Mouse (Mus musculus): ENCODE measurements at regions not wholly inside any gene's neighbourhood (a gene's known extent, or its start where the extent isn't known, plus 50 kb on each side); places are given as distances from the start of the nearest gene placed in this dataset.
A peak's percentile ranks its signal among the peaks of the same experiment; 100 is the strongest.
"Not testable (repeated sequence)": the region's sequence is repeated elsewhere in the genome, so short reads cannot be mapped to it uniquely, and the experiment has no call there.

GRCm38 (mm10) chr12:17852138-17852537 is 161.5 kb downstream of the Hpcal1 start:
- peak; percentile 31 to 33 for DNase-seq

DNA sequence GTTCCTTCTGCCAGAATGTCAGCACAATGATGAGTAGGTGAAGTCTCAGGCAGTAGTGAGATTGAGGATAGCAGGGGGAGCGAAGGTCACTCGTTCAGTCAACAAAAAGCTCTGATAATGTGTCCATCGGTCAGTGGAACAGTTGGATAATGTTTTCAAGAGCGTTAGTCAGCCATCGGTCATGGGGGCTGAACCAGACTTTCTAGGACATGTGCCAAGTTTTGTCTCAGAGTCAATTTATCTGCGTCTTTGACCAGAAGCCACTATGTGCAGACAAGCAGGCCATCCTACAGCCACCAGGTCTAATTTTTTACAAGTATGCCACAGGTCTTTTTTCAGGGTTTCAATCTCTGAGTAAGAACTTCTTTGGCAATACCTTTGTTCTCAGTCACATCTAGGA is 181.8 kb downstream of the Hpcal1 start:
- not testable (repeated sequence) for DNase-seq

DNA sequence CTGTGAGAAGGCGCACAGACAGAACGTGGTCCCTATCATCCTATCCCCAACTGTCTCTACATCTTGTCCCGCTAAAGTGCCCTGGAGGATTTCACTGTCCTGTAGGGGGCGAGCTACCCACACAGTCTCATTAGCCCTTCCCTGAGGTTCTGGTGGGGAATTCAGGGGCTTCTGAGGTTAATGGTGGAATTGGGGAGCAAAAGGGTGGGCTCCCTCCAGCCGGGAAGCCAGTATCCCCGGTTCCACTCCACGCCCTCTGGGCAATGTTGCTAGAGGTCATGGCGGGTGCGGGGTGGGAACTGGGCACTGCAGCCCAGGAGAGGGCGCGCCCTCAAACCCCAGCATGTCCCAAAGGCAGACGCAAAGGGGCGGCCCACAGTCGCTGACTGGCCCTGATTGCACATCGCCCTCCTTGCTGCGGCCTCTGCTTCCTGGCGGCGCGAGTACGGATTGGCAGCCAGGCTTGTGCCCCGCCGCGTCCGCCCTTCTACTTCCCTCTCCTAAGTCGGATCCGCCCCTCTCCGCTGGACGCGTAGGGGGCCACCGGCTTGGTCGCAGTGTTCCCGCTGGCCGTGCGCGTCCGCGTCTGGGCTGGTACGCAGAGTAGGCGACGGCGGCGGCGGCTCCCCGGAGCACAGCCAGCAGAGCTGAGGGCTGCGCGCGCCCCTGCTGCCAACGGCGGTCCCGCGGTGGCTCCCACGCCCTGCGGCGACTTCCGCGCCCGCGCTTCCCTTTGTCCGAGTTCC is 190.9 kb downstream of the Hpcal1 start:
- DNase-seq: peak; percentile 38 to 60

- DNase-seq: peak; percentile 1 to 4
Measured at GRCm38 (mm10) chr12:17882117-17883116, 191.8 kb downstream of the Hpcal1 start.

GRCm38 (mm10) chr12:17891663-17892310 is 201.1 kb downstream of the Hpcal1 start:
- not testable (repeated sequence) for DNase-seq

DNA sequence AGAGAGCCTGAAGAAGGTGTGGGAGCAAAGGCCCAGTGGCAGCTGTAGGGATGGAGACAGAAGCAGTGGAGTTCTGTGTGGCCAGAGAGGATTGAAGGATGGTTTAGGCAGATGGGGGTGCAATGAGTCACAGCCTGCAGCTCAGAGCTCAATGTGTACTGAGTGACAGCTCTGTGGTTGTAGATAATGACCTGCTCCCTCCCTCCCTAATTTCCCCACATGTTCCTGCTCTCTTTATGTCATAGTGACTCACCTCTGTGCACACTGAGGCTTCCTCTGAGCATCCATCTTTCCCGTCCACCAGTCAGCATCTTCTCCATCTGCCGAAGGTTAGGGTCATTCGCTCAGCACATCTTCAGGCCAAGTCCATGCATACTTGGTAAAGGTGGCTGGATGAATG is 222.4 kb downstream of the Hpcal1 start:
- not testable (repeated sequence) for DNase-seq

Data from cerebellum, postnatal 36 days (tissue).